Mouse (Mus musculus) G1E (cell line): ENCODE measurements at regions not wholly inside any gene's neighbourhood (a gene's known extent, or its start where the extent isn't known, plus 50 kb on each side); places are given as distances from the start of the nearest gene placed in this dataset.
"Not testable (repeated sequence)": the region's sequence is repeated elsewhere in the genome, so short reads cannot be mapped to it uniquely, and the experiment has no call there.

ENCODE experiments used
- ATAC-seq: 2 replicates; pipeline ENCODE4 v1.8.0; 2016; ENCODE audit warnings: mild to moderate bottlenecking; ENCODE audit not compliant: insufficient number of reproducible peaks, poor library complexity, low FRiP score, severe bottlenecking; ENCODE audit errors: extremely low read depth
- DNase-seq: peaks from one replicate; pipeline ENCODE4 v3.0.0; 2012; ENCODE audit warnings: low spot score
- H3K27me3 ChIP-seq: 2 replicates; pipeline ENCODE4 v1.6.1; 2012; ENCODE audit warnings: mild to moderate bottlenecking, low read length, inconsistent platforms; ENCODE audit not compliant: insufficient read depth
- H3K36me3 ChIP-seq: replicated peaks from 2 replicates; pipeline ENCODE3; 2012; ENCODE audit warnings: mild to moderate bottlenecking, inconsistent platforms
- H3K4me1 ChIP-seq: 2 replicates; pipeline ENCODE4 v1.6.1; 2012; ENCODE audit warnings: low read depth, low read length, inconsistent platforms, mixed read lengths; ENCODE audit not compliant: insufficient read depth
- H3K4me3 ChIP-seq: 2 replicates; pipeline ENCODE4 v1.5.1; 2012; ENCODE audit warnings: low read depth, mild to moderate bottlenecking, inconsistent platforms, low read length, moderate library complexity, mixed read lengths
- H3K9me3 ChIP-seq: replicated peaks from 2 replicates; pipeline ENCODE4 v1.6.1; 2012; ENCODE audit warnings: inconsistent platforms
- CTCF ChIP-seq: IDR thresholded peaks from 2 replicates; pipeline ENCODE4 v1.5.1; 2012; ENCODE audit warnings: low read depth, low read length, inconsistent platforms, mixed read lengths
- GATA1 ChIP-seq: IDR thresholded peaks from 2 replicates; pipeline ENCODE4 v1.6.1; 2012; ENCODE audit warnings: borderline replicate concordance, low read length, inconsistent platforms, mixed read lengths
- GATA2 ChIP-seq: IDR thresholded peaks from 2 replicates; pipeline ENCODE4 v1.6.1; 2012; ENCODE audit warnings: low read depth, low read length, inconsistent platforms, borderline replicate concordance
- POLR2AphosphoS5 ChIP-seq: IDR thresholded peaks from 2 replicates; pipeline ENCODE4 v1.6.1; 2012; ENCODE audit warnings: low read depth, low read length, inconsistent platforms; ENCODE audit not compliant: insufficient replicate concordance
- TAL1 ChIP-seq: conservative IDR thresholded peaks from 2 replicates; pipeline ENCODE4 v1.6.1; 2012; ENCODE audit warnings: low read depth, low read length, inconsistent platforms, mixed read lengths

DNA sequence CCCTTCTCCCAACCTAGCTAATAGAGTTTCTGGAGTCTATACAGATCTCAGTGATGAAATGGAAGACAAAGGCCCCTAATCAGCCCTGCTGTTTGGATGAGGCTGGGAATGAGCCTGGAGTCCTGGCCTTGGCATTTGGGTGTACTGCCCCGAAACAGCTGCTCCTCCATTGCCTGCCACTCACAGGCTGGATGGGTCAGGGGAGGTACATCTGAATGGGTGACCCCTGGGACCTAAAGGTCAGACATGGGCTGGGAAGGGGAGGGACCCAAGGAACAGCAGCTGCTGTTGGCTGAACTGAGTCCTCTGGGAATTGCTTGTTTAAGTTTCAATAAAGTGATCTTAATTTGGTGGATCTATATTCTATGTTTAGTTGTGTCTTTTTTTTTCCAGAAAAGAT is 316.9 kb downstream of the Tox3 start:
- H3K4me1 ChIP-seq = no peaks in the 10 kb centered on the region
- H3K36me3 ChIP-seq = no peaks in the 10 kb centered on the region
- H3K9me3 ChIP-seq = peaks cover 18% of the 10 kb centered on the region
- DNase-seq = no peak
- no peak overlapping the region for H3K4me3 ChIP-seq
- H3K27me3 ChIP-seq = no peaks in the 10 kb centered on the region
- TF ChIP-seq GATA1 (no peak), POLR2AphosphoS5 (no peak), CTCF (no peak), GATA2 (no peak), TAL1 (no peak)
- ATAC-seq = no peak

DNA sequence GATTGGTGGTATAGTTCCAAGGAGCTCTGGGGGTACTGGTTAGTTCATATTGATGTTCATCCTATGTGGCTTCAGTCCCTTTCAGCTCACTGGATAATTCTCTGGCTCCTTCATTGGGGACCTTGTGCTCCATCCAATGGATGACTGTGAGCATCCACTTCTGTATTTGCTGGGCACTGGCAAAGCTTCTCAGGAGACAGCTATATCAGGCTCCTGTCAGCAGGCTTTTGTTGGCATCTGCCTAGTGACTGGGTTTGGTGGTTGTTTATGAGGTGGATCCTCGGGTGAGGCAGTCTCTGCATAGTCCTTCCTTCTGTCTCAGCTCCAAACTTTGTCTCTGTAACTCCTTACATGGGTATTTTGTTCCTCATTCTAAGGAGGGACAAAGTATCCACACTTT is 330.2 kb downstream of the Tox3 start:
- peaks cover 22% of the 10 kb centered on the region for H3K9me3 ChIP-seq
- not testable (repeated sequence) for DNase-seq, H3K27me3 ChIP-seq, ATAC-seq, H3K36me3 ChIP-seq, H3K4me1 ChIP-seq, H3K4me3 ChIP-seq

- DNase-seq (no peak), ATAC-seq (no peak)
- Histone ChIP-seq H3K36me3 (no peaks in the 10 kb centered on the region), H3K27me3 (no peaks in the 10 kb centered on the region), H3K4me1 (no peaks in the 10 kb centered on the region), H3K9me3 (peaks cover 24% of the 10 kb centered on the region), H3K4me3 (no peak overlapping the region)
- TF ChIP-seq TAL1 = no peak
- TF ChIP-seq GATA2 = no peak
- TF ChIP-seq GATA1 = no peak
- TF ChIP-seq POLR2AphosphoS5 = no peak
Measured at GRCm38 (mm10) chr8:90013755-90014154, 334.4 kb downstream of the Tox3 start.

DNA sequence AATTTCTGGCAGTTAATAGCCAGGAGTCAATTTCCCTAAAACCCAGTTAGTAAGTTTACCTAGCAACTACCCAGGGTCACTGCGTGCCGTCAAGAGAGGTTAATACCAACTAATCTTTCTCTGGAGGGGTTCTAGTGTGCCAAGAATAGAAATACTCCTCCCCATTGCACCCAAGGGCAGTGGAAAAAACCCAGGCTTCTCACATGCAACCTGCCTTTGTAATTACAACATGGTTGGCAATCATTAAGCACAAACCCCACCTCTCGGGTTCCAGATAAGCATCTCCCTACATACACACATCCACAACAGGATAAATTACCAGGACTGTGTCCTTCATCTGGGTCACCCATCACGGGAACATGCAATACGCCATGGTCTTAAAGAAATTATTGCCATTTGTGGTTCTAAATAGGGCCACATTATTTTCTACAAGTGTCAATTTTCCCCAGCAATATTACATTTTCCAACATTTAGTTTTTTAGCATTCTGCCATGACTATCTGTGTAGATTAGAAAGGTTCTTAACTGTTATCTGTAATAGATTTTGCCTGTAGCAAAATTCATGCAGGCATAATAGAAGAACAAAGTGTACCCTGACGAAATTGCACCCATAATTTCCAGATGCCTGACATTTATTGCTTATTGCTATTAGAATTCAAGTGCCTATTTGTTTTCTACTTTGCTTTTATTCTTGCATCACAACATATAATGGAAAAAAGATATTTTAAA is 336.3 kb downstream of the Tox3 start:
- DNase-seq = no peak
- H3K36me3 ChIP-seq = no peaks in the 10 kb centered on the region
- no peaks in the 10 kb centered on the region for H3K27me3 ChIP-seq
- no peaks in the 10 kb centered on the region for H3K4me1 ChIP-seq
- TF ChIP-seq POLR2AphosphoS5 (no peak), GATA1 (no peak), CTCF (no peak), TAL1 (no peak), GATA2 (no peak)
- H3K9me3 ChIP-seq = peaks cover 23% of the 10 kb centered on the region
- no peak overlapping the region for H3K4me3 ChIP-seq
- no peak for ATAC-seq

- H3K27me3 ChIP-seq = no peaks in the 10 kb centered on the region
- no peak for DNase-seq
- TF ChIP-seq GATA2 = no peak
- TF ChIP-seq CTCF = no peak
- no peak for TF ChIP-seq TAL1
- TF ChIP-seq GATA1 = no peak
- TF ChIP-seq POLR2AphosphoS5 = no peak
- H3K4me3 ChIP-seq = no peak overlapping the region
- H3K36me3 ChIP-seq = no peaks in the 10 kb centered on the region
- H3K4me1 ChIP-seq = no peaks in the 10 kb centered on the region
- H3K9me3 ChIP-seq = peaks cover 21% of the 10 kb centered on the region
- no peak for ATAC-seq
Measured at GRCm38 (mm10) chr8:90009431-90009830, 338.7 kb downstream of the Tox3 start.

DNA sequence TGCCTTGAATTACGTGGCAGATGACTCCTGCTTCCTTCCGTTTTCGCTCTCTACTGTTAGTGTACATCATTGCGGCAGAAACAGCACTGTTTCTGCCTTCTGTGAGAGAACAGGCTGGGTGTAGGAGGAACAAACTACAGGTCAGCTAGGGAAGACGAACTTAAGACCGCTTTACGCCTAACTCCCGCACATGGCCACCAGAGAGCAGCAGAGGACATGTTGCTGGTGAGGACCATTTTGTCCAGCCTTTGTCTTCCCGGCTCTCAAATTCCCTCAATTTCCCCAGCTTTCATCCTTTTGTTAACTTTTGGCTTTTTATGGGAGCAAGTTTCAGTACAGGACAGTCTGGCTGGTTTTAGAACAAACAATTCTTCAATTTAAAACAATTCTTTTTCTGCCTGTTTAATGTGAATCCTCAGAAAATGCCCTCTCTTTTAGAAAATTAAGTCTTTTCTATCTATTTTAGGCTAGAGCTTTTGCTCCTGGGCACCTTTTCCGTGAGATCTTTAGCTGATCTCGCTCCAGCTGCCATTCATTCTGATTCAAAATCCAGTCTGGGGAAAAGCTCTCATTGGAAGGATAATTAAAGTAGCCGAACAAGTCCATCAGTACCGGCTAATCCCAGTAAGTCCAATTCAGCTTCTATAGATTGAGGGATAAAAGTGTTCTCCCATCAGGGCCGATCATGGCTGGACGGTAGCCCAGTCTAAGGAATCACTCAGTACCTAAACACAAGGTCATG is 347.1 kb downstream of the Tox3 start:
- Histone ChIP-seq H3K4me3 (no peak overlapping the region), H3K9me3 (peaks cover 34% of the 10 kb centered on the region), H3K27me3 (no peaks in the 10 kb centered on the region), H3K4me1 (no peaks in the 10 kb centered on the region), H3K36me3 (no peaks in the 10 kb centered on the region)
- ATAC-seq (no peak), DNase-seq (no peak)
- TF ChIP-seq CTCF (peak; percentile 33; the same call in 1 of the 2 replicates), TAL1 (no peak), GATA1 (no peak), GATA2 (no peak), POLR2AphosphoS5 (no peak)

GRCm38 (mm10) chr8:89993743-89994142 is 354.4 kb downstream of the Tox3 start:
- no peaks in the 10 kb centered on the region for H3K4me1 ChIP-seq
- TF ChIP-seq GATA2 = no peak
- no peak for TF ChIP-seq TAL1
- no peak for TF ChIP-seq POLR2AphosphoS5
- TF ChIP-seq GATA1 = no peak
- TF ChIP-seq CTCF = no peak
- H3K9me3 ChIP-seq = peaks cover 45% of the 10 kb centered on the region
- ATAC-seq = no peak
- DNase-seq = no peak
- no peaks in the 10 kb centered on the region for H3K27me3 ChIP-seq
- no peaks in the 10 kb centered on the region for H3K36me3 ChIP-seq
- H3K4me3 ChIP-seq = no peak overlapping the region
